Mouse (Mus musculus) heart, postnatal 0 days (tissue): ENCODE measurements at regions not wholly inside any gene's neighbourhood (a gene's known extent, or its start where the extent isn't known, plus 50 kb on each side); places are given as distances from the start of the nearest gene placed in this dataset.
"Not testable (repeated sequence)": the region's sequence is repeated elsewhere in the genome, so short reads cannot be mapped to it uniquely, and the experiment has no call there.

ENCODE experiments used
- ATAC-seq: fragments of 200-750 bp; cut with Nextera tagmentation; 2 replicates; pipeline ENCODE4 v1.8.0; 2017; ENCODE audit warnings: low read depth, moderate number of reproducible peaks, moderate library complexity; ENCODE audit not compliant: insufficient read depth
- DNase-seq: peaks from one replicate; pipeline ENCODE4 v3.0.0-alpha.2; 2016; ENCODE audit warnings: low spot score
- H3K27ac ChIP-seq: fragments of 300-500 bp; sonication (generic); 2 replicates; pipeline ENCODE4 v1.5.1; 2014; ENCODE audit warnings: low read depth, mild to moderate bottlenecking
- H3K27me3 ChIP-seq: fragments of 300-500 bp; sonication (generic); 2 replicates; pipeline ENCODE4 v1.6.1; 2014; ENCODE audit warnings: low read length, mixed read lengths; ENCODE audit not compliant: control insufficient read depth, insufficient read depth
- H3K36me3 ChIP-seq: fragments of 300-500 bp; sonication (generic); replicated peaks from 2 replicates; pipeline ENCODE4 v1.6.1; 2014; ENCODE audit warnings: low read length, mixed read lengths; ENCODE audit not compliant: control insufficient read depth, insufficient read depth
- H3K4me1 ChIP-seq: fragments of 300-500 bp; sonication (generic); 2 replicates; pipeline ENCODE4 v1.6.1; 2014; ENCODE audit warnings: antibody characterized with exemption; ENCODE audit not compliant: control insufficient read depth, insufficient read depth
- H3K4me2 ChIP-seq: fragments of 300-500 bp; sonication (generic); 2 replicates; pipeline ENCODE4 v1.6.1; 2014; ENCODE audit warnings: low read depth, mild to moderate bottlenecking, low read length, moderate library complexity
- H3K4me3 ChIP-seq: fragments of 300-500 bp; sonication (generic); 2 replicates; pipeline ENCODE4 v1.5.1; 2014; ENCODE audit warnings: low read depth, low read length
- H3K9ac ChIP-seq: fragments of 300-500 bp; sonication (generic); replicated peaks from 2 replicates; pipeline ENCODE4 v1.6.1; 2014; ENCODE audit warnings: low read depth, low read length, mixed read lengths
- H3K9me3 ChIP-seq: fragments of 300-500 bp; sonication (generic); replicated peaks from 2 replicates; pipeline ENCODE4 v1.6.1; 2016; ENCODE audit warnings: low read length; ENCODE audit not compliant: control insufficient read depth
- CTCF ChIP-seq: IDR thresholded peaks from 2 replicates; pipeline ENCODE4 v1.5.1; 2016; ENCODE audit warnings: antibody characterized with exemption, control low read depth, low read depth
- EP300 ChIP-seq: IDR thresholded peaks from 2 replicates; pipeline ENCODE4 v1.6.1; 2016; ENCODE audit warnings: antibody characterized with exemption, low read depth
- WGBS: fragments of 180-500 bp; shearing (Covaris S2); extraction: QIAGEN DNeasy Blood & Tissue Kit; methylation state at CpG from one replicate; pipeline ENCODE4 v1.1.7; 2014; 5-methylcytosine and 5-hydroxymethylcytosine counted together

DNA sequence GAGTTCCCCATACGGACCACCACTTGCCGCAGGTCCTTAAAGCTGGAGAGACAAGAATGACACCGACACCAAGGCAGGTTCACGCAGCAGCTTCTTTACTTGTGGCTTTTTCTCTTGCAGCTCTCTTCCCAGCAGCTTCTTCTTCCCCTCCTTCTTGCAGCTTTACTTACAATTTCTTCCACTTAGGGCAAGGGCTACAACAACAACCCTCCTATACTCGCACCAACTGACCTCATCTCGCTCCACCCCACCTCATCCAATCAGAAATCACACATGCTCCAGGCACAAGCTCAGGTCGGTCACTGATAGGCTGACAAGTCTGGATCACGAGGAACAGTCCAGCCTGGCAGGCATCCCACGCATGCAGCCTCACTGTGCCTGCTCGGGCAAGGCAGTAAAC, 1402.4 kb upstream of the 1700008P02Rik start:
- no peak for ATAC-seq

DNA sequence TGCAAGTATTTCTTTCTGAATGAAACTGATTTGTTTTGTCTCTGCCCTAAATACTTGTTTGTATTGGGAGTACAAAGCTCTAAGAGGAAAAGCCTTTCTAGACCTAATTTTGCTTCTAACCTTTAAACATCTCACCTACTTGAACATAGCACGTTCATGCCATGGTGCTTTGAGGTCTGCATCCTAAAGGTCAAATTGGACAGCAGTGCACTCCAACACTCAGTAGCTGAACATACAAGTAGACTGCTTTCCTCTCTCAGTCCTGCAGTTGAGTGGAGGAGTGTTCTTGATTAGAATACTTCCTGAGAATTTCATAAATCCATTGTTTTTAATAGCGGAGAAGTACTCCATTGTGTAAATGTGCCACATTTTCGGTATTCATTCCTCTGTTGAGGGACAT, 1397.2 kb upstream of the 1700008P02Rik start:
- WGBS, result 63% methylated on average over 3 of the region's 3 CpGs
- TF ChIP-seq EP300 (no peak), CTCF (no peak)
- DNase-seq, result no peak

More for the DNA sequence above, 1402.4 kb upstream of the 1700008P02Rik start:
- H3K4me1 ChIP-seq, result no peaks in the 10 kb centered on the region
- H3K9ac ChIP-seq, result no peak overlapping the region
- DNase-seq, result no peak
- no peak overlapping the region for H3K4me2 ChIP-seq
- H3K4me3 ChIP-seq, result no peak overlapping the region
- 79% methylated on average over 10 of the region's 10 CpGs for WGBS
- H3K9me3 ChIP-seq, result no peaks in the 10 kb centered on the region
- H3K27ac ChIP-seq, result no peak overlapping the region
- no peaks in the 10 kb centered on the region for H3K36me3 ChIP-seq
- H3K27me3 ChIP-seq, result no peaks in the 10 kb centered on the region
- TF ChIP-seq EP300 (no peak), CTCF (no peak)

DNA sequence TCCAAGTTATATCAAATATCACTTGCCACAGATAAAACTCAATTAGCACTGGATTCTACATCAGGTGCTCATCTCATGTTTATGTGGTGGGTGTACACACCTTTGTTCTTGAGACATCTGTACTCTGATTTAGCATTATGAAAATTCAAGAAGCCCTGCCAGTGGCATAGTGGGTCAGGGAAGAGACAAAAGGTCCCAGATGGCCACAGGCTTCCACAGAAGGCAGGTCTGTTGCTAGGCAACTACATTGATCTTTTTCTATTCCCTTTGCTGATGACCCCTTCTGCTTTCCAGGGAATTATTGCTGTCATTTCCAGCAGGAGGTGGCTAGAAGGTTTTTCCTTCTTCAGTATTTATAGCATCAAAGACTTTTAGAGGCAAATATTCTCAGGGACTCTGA, 1396.7 kb upstream of the 1700008P02Rik start:
- DNase-seq (no peak), ATAC-seq (no peak)
- no peak overlapping the region for H3K27ac ChIP-seq
- H3K4me2 ChIP-seq, result no peak overlapping the region
- H3K9me3 ChIP-seq, result no peaks in the 10 kb centered on the region
- H3K27me3 ChIP-seq, result no peaks in the 10 kb centered on the region
- no peak overlapping the region for H3K4me3 ChIP-seq
- H3K9ac ChIP-seq, result no peak overlapping the region
- TF ChIP-seq EP300 (no peak), CTCF (no peak)
- no peaks in the 10 kb centered on the region for H3K36me3 ChIP-seq
- no peaks in the 10 kb centered on the region for H3K4me1 ChIP-seq

More for the DNA sequence above, 1397.2 kb upstream of the 1700008P02Rik start:
- H3K27me3 ChIP-seq, result no peaks in the 10 kb centered on the region
- H3K36me3 ChIP-seq, result no peaks in the 10 kb centered on the region
- H3K9me3 ChIP-seq, result no peaks in the 10 kb centered on the region
- ATAC-seq, result no peak
- H3K4me2 ChIP-seq, result no peak overlapping the region
- no peak overlapping the region for H3K27ac ChIP-seq
- no peak overlapping the region for H3K9ac ChIP-seq
- no peak overlapping the region for H3K4me3 ChIP-seq
- H3K4me1 ChIP-seq, result no peaks in the 10 kb centered on the region

DNA sequence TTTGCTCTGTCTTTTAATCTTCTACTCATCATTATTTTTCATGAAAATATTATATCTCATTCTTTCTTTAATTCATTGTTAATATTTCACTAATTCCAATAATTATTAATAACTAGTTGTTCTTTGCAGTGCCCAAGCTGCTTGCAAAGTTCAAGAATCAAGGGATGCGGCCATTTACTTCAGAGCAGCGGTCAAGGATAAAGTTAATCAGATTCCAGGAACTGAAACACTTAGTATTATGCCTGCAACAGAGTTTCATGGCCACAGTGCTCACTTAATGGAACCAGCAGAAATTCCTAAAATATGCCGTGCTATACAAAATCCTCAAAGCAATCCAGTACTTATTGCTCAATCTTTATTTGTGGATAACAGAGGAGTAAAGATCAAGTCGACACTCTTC, 1389.7 kb upstream of the 1700008P02Rik start:
- Histone ChIP-seq H3K27me3 (no peaks in the 10 kb centered on the region), H3K27ac (no peak overlapping the region), H3K9me3 (no peaks in the 10 kb centered on the region), H3K9ac (no peak overlapping the region), H3K36me3 (no peaks in the 10 kb centered on the region), H3K4me2 (no peak overlapping the region), H3K4me3 (no peak overlapping the region), H3K4me1 (no peaks in the 10 kb centered on the region)
- WGBS, result 71% methylated on average over 4 of the region's 4 CpGs
- ATAC-seq, result no peak
- TF ChIP-seq EP300 (no peak), CTCF (no peak)
- DNase-seq, result no peak

DNA sequence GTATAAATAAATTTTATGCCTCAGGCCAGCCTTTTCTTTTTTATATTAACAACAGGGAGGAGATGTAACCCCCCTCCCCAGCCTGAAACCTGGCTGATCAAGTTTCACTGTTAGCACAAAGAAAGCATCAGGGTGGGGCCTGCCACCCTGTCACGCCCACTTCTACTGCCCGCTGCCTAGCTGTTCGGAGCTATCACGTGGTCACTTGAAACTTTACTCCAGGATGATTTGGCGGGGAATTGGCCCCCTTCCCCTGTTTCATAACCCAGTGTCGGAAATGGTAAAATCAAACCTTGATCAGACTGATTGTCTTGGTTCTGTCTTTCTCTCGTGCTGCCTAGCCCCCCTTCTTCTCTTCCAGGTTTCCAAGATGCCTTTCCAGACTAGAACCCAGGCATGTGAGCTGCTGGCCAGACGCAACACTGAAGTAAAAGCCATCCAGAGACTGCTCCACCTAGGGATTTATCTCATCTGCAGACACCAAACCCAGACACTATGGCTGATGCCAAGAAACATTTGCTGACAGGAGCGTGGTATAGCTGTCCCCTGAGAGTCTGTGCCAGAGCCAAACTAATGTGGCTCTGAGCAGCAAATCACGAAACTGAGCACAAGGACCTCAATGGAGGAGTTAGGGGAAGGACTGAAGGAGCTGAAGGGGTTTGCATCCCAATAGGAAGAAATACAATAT, 1386.6 kb upstream of the 1700008P02Rik start:
- H3K9ac ChIP-seq, result no peak overlapping the region
- TF ChIP-seq CTCF, result no peak
- TF ChIP-seq EP300, result no peak
- H3K27me3 ChIP-seq, result no peaks in the 10 kb centered on the region
- DNase-seq (no peak), ATAC-seq (no peak)
- no peaks in the 10 kb centered on the region for H3K9me3 ChIP-seq
- H3K4me1 ChIP-seq, result no peaks in the 10 kb centered on the region
- H3K4me2 ChIP-seq, result no peak overlapping the region
- H3K4me3 ChIP-seq, result no peak overlapping the region
- no peak overlapping the region for H3K27ac ChIP-seq
- H3K36me3 ChIP-seq, result no peaks in the 10 kb centered on the region
- WGBS, result 62% methylated on average over 10 of the region's 10 CpGs

DNA sequence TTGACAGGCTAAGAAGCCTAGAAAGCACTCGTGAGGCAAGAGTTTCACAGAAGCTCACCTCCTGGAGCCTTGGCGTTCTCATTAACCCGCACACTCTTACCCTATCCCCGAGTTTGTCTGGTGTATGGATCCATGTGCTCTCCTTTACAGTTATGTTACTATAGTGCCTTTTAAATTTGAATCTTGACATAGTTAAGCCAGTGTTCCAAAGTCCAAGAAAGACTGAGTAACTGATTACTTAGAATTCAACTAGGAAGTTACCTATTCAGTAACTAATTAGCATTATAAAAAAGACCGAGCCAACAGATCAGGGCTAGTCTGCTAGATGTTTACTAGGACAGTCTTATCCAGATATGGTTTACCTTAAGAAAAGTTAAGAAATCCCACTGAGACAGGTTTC, 1386.0 kb upstream of the 1700008P02Rik start:
- Histone ChIP-seq H3K36me3 (no peaks in the 10 kb centered on the region), H3K9me3 (no peaks in the 10 kb centered on the region), H3K4me1 (no peaks in the 10 kb centered on the region), H3K4me3 (no peak overlapping the region), H3K9ac (no peak overlapping the region), H3K27me3 (no peaks in the 10 kb centered on the region), H3K27ac (no peak overlapping the region), H3K4me2 (no peak overlapping the region)
- ATAC-seq (no peak), DNase-seq (no peak)
- WGBS, result 56% methylated on average over 5 of the region's 5 CpGs
- TF ChIP-seq EP300 (no peak), CTCF (no peak)

DNA sequence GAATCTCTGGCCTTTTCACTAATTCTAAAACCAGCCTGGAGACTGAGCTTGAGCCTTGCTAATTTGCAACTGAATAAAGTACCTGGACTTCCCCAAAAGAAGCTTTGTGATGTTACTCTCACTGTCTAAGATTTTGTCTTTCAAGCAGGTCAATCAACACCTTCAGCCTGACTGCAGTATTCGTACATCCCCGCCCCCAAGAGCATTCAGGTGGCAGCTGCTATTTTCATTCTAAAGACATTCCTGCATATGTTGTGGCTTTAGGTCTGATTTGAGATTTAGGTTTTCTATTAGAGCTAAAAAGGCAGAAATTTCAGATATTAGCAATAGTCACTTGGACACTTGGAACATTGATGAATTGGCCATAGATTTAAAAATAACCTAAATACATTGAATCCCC, 1385.4 kb upstream of the 1700008P02Rik start:
- H3K9me3 ChIP-seq, H3K27ac ChIP-seq, ATAC-seq, DNase-seq, H3K36me3 ChIP-seq, H3K9ac ChIP-seq, H3K4me2 ChIP-seq, H3K4me3 ChIP-seq, H3K4me1 ChIP-seq, H3K27me3 ChIP-seq: not testable (repeated sequence)
- WGBS, result 68% methylated on average over 2 of the region's 2 CpGs
